Mouse (Mus musculus): Measurements from ENCODE around the gene Inpp5a. TPM values are rescaled to one million over a fixed set of nuclear protein-coding genes. Genes with fewer than 3 reads are reported as not detected.

Inpp5a gene
- total and polyA plus RNA-seq, 2 experiments from 2014 or later = 15.1 to 21.2 TPM

GRCm38 (mm10) chr7:139504064-139504463 lies 115.2 kb downstream of the Inpp5a start:
- H3K9me3 ChIP-seq (ENCODE audit: low read length) = no peaks in the 10 kb centered on the region
- no peak overlapping the region for H3K27ac ChIP-seq (ENCODE audit: low read depth, low read length)
- H3K4me2 ChIP-seq (ENCODE audit: low read depth, low read length, poor library complexity, severe bottlenecking) = no peak overlapping the region
- no peak for TF ChIP-seq CTCF (IDR thresholded peaks at IDR 0.05)
- H3K4me3 ChIP-seq (ENCODE audit: low read depth, low read length) = no peak overlapping the region
- DNase-seq (ENCODE audit: low spot score) = no peak
- no peaks in the 10 kb centered on the region for H3K36me3 ChIP-seq (ENCODE audit: insufficient read depth, low read length)
- WGBS = 52% methylated on average over 7 of the region's 7 CpGs
- no peak for ATAC-seq (ENCODE audit: low FRiP score)
- no peaks in the 10 kb centered on the region for H3K4me1 ChIP-seq (ENCODE audit: insufficient read depth, low read length)
- H3K9ac ChIP-seq (replicated peaks; ENCODE audit: low read length, poor library complexity, severe bottlenecking) = no peak overlapping the region
- no peaks in the 10 kb centered on the region; the same call in none of the 2 replicates for H3K27me3 ChIP-seq (ENCODE audit: insufficient read depth, low read length)

- TF ChIP-seq CTCF (IDR thresholded peaks at IDR 0.05) = no peak
- DNase-seq (ENCODE audit: low spot score) (no peak), ATAC-seq (ENCODE audit: low FRiP score) (no peak)
- Histone ChIP-seq H3K27me3 (ENCODE audit: insufficient read depth, low read length) (no peaks in the 10 kb centered on the region; the same call in none of the 2 replicates), H3K9me3 (ENCODE audit: low read length) (no peaks in the 10 kb centered on the region), H3K4me2 (ENCODE audit: low read depth, low read length, poor library complexity, severe bottlenecking) (no peak overlapping the region), H3K36me3 (ENCODE audit: insufficient read depth, low read length) (no peaks in the 10 kb centered on the region), H3K9ac (replicated peaks; ENCODE audit: low read length, poor library complexity, severe bottlenecking) (no peak overlapping the region), H3K4me1 (ENCODE audit: insufficient read depth, low read length) (no peaks in the 10 kb centered on the region), H3K27ac (ENCODE audit: low read depth, low read length) (no peak overlapping the region), H3K4me3 (ENCODE audit: low read depth, low read length) (no peak overlapping the region)
- 65% methylated on average over 9 of the region's 9 CpGs for WGBS
Observed at GRCm38 (mm10) chr7:139506677-139507412, 117.9 kb downstream of the Inpp5a start.

GRCm38 (mm10) chr7:139508938-139509337 lies 120.0 kb downstream of the Inpp5a start:
- 80% methylated on average over 4 of the region's 4 CpGs for WGBS
- DNase-seq (ENCODE audit: low spot score) = no peak
- Histone ChIP-seq H3K27ac (ENCODE audit: low read depth, low read length) (no peak overlapping the region), H3K4me2 (ENCODE audit: low read depth, low read length, poor library complexity, severe bottlenecking) (no peak overlapping the region), H3K27me3 (ENCODE audit: insufficient read depth, low read length) (no peaks in the 10 kb centered on the region; the same call in 1 of the 2 replicates), H3K4me1 (ENCODE audit: insufficient read depth, low read length) (no peaks in the 10 kb centered on the region), H3K4me3 (ENCODE audit: low read depth, low read length) (no peak overlapping the region), H3K9ac (replicated peaks; ENCODE audit: low read length, poor library complexity, severe bottlenecking) (no peak overlapping the region), H3K36me3 (ENCODE audit: insufficient read depth, low read length) (no peaks in the 10 kb centered on the region), H3K9me3 (ENCODE audit: low read length) (no peaks in the 10 kb centered on the region)
- no peak for TF ChIP-seq CTCF (IDR thresholded peaks at IDR 0.05)
- ATAC-seq (ENCODE audit: low FRiP score) = no peak

- Histone ChIP-seq H3K4me3 (ENCODE audit: low read depth, low read length) (no peak overlapping the region), H3K27me3 (ENCODE audit: insufficient read depth, low read length) (no peaks in the 10 kb centered on the region), H3K4me1 (ENCODE audit: insufficient read depth, low read length) (no peaks in the 10 kb centered on the region), H3K9ac (replicated peaks; ENCODE audit: low read length, poor library complexity, severe bottlenecking) (no peak overlapping the region), H3K27ac (ENCODE audit: low read depth, low read length) (no peak overlapping the region), H3K4me2 (ENCODE audit: low read depth, low read length, poor library complexity, severe bottlenecking) (no peak overlapping the region), H3K9me3 (ENCODE audit: low read length) (no peaks in the 10 kb centered on the region), H3K36me3 (ENCODE audit: insufficient read depth, low read length) (peaks cover 5% of the 10 kb centered on the region)
- WGBS = 86% methylated on average over 13 of the region's 13 CpGs
- no peak for TF ChIP-seq CTCF (IDR thresholded peaks at IDR 0.05)
- DNase-seq (ENCODE audit: low spot score) (no peak), ATAC-seq (ENCODE audit: low FRiP score) (no peak)
Observed at GRCm38 (mm10) chr7:139515959-139516660, 127.2 kb downstream of the Inpp5a start.

- Histone ChIP-seq H3K4me2 (ENCODE audit: low read depth, low read length, poor library complexity, severe bottlenecking) (no peak overlapping the region), H3K27me3 (ENCODE audit: insufficient read depth, low read length) (no peaks in the 10 kb centered on the region; the same call in 1 of the 2 replicates), H3K9me3 (ENCODE audit: low read length) (no peaks in the 10 kb centered on the region), H3K9ac (replicated peaks; ENCODE audit: low read length, poor library complexity, severe bottlenecking) (no peak overlapping the region), H3K27ac (ENCODE audit: low read depth, low read length) (no peak overlapping the region), H3K4me3 (ENCODE audit: low read depth, low read length) (no peak overlapping the region), H3K4me1 (ENCODE audit: insufficient read depth, low read length) (no peaks in the 10 kb centered on the region), H3K36me3 (ENCODE audit: insufficient read depth, low read length) (peaks cover 5% of the 10 kb centered on the region)
- ATAC-seq (ENCODE audit: low FRiP score) (no peak), DNase-seq (ENCODE audit: low spot score) (no peak)
- no peak for TF ChIP-seq CTCF (IDR thresholded peaks at IDR 0.05)
- WGBS = 92% methylated on average over 5 of the region's 5 CpGs
Observed at GRCm38 (mm10) chr7:139516661-139517016, 127.7 kb downstream of the Inpp5a start.

- Histone ChIP-seq H3K27me3 (ENCODE audit: insufficient read depth, low read length) (peaks cover 13% of the 10 kb centered on the region; the same call in 1 of the 2 replicates), H3K4me3 (ENCODE audit: low read depth, low read length) (no peak overlapping the region), H3K9me3 (ENCODE audit: low read length) (no peaks in the 10 kb centered on the region), H3K27ac (ENCODE audit: low read depth, low read length) (no peak overlapping the region), H3K9ac (replicated peaks; ENCODE audit: low read length, poor library complexity, severe bottlenecking) (no peak overlapping the region), H3K4me1 (ENCODE audit: insufficient read depth, low read length) (no peaks in the 10 kb centered on the region), H3K36me3 (ENCODE audit: insufficient read depth, low read length) (peaks cover 5% of the 10 kb centered on the region), H3K4me2 (ENCODE audit: low read depth, low read length, poor library complexity, severe bottlenecking) (no peak overlapping the region)
- no peak for TF ChIP-seq CTCF (IDR thresholded peaks at IDR 0.05)
- DNase-seq (ENCODE audit: low spot score) = no peak
- ATAC-seq (ENCODE audit: low FRiP score) = no peak
- 72% methylated on average over 3 of the region's 3 CpGs for WGBS
Observed at GRCm38 (mm10) chr7:139518352-139518751, 129.4 kb downstream of the Inpp5a start.
